Mouse (Mus musculus): ENCODE measurements around the gene Kcng1. TPM values are rescaled to one million over a fixed set of nuclear protein-coding genes. Genes with fewer than 3 reads are reported as not detected.

Kcng1 gene
- total RNA-seq, 2 experiments from 2014 or later, result 0.21 to 0.26 TPM

Other genes with a start within 250 kb of the Kcng1 start
- gene Pard6b, start 200.7 kb downstream of the Kcng1 start, total RNA-seq (2021), result under 1 TPM; 0.43 to 0.62 TPM
- 10 to 100 TPM; 15.2 to 16.7 TPM for gene Adnp, start 74.6 kb downstream of the Kcng1 start, total RNA-seq (2021)
- 1 to 10 TPM; 8.2 to 9.1 TPM for gene Gm20716, start 51.4 kb downstream of the Kcng1 start, total RNA-seq (2021)
- gene Dpm1, start 51.1 kb downstream of the Kcng1 start, total RNA-seq (2021), result 10 to 100 TPM; 70.2 to 73.6 TPM
- 1 to 10 TPM; 3.9 to 4.0 TPM for gene Mocs3, start 51.1 kb downstream of the Kcng1 start, total RNA-seq (2021)

All from gastrocnemius, postnatal 25 days (tissue).